Mouse (Mus musculus): ENCODE measurements around the gene Fam69a. TPM values are rescaled to one million over a fixed set of nuclear protein-coding genes. Genes with fewer than 3 reads are reported as not detected.
"Not testable (repeated sequence)": the region's sequence is repeated elsewhere in the genome, so short reads cannot be mapped to it uniquely, and the experiment has no call there.

The Fam69a gene
- total and polyA plus RNA-seq, 2 experiments from 2014 or later = 28.8 to 79.5 TPM

GRCm38 (mm10) chr5:107939701-107940100 is 47.2 kb downstream of the Fam69a start:
- TF ChIP-seq CTCF (IDR thresholded peaks at IDR 0.05; ENCODE audit: low read depth) = no peak
- 83% methylated on average over 3 of the region's 3 CpGs for WGBS
- no peak overlapping the region for H3K27ac ChIP-seq
- no peak for DNase-seq (ENCODE audit: low spot score)
- no peak overlapping the region for H3K4me2 ChIP-seq (ENCODE audit: low read depth, low read length)
- H3K27me3 ChIP-seq (ENCODE audit: insufficient read depth, low read length) = no peaks in the 10 kb centered on the region
- ATAC-seq = no peak
- no peak overlapping the region for H3K4me3 ChIP-seq (ENCODE audit: low read length)
- no peak overlapping the region for H3K9ac ChIP-seq (replicated peaks; ENCODE audit: low read length)
- no peaks in the 10 kb centered on the region for H3K9me3 ChIP-seq (ENCODE audit: low read length)
- H3K4me1 ChIP-seq (ENCODE audit: insufficient read depth, low read length) = no peaks in the 10 kb centered on the region
- no peaks in the 10 kb centered on the region for H3K36me3 ChIP-seq (ENCODE audit: insufficient read depth, low read length)

GRCm38 (mm10) chr5:107938886-107939285 is 48.0 kb downstream of the Fam69a start:
- Histone ChIP-seq H3K27ac (no peak overlapping the region), H3K36me3 (ENCODE audit: insufficient read depth, low read length) (no peaks in the 10 kb centered on the region), H3K4me2 (ENCODE audit: low read depth, low read length) (no peak overlapping the region), H3K4me1 (ENCODE audit: insufficient read depth, low read length) (no peaks in the 10 kb centered on the region), H3K9me3 (ENCODE audit: low read length) (no peaks in the 10 kb centered on the region), H3K27me3 (ENCODE audit: insufficient read depth, low read length) (no peaks in the 10 kb centered on the region), H3K9ac (replicated peaks; ENCODE audit: low read length) (no peak overlapping the region), H3K4me3 (ENCODE audit: low read length) (no peak overlapping the region)
- no peak for ATAC-seq
- no peak for TF ChIP-seq CTCF (IDR thresholded peaks at IDR 0.05; ENCODE audit: low read depth)
- no peak for DNase-seq (ENCODE audit: low spot score)
- WGBS = 96% methylated on average over 2 of the region's 2 CpGs

- not testable (repeated sequence) for H3K27ac ChIP-seq; H3K4me1 ChIP-seq (ENCODE audit: insufficient read depth, low read length); DNase-seq (ENCODE audit: low spot score); H3K9ac ChIP-seq (replicated peaks; ENCODE audit: low read length); H3K27me3 ChIP-seq (ENCODE audit: insufficient read depth, low read length); H3K36me3 ChIP-seq (ENCODE audit: insufficient read depth, low read length); H3K9me3 ChIP-seq (ENCODE audit: low read length); ATAC-seq; H3K4me2 ChIP-seq (ENCODE audit: low read depth, low read length); H3K4me3 ChIP-seq (ENCODE audit: low read length)
- WGBS = 55% methylated on average over 1 of the region's 1 CpGs
Observed at GRCm38 (mm10) chr5:107938483-107938882, 48.4 kb downstream of the Fam69a start.

GRCm38 (mm10) chr5:107936625-107937389 is 50.1 kb downstream of the Fam69a start:
- H3K36me3 ChIP-seq (ENCODE audit: insufficient read depth, low read length) = no peaks in the 10 kb centered on the region
- no peak for TF ChIP-seq CTCF (IDR thresholded peaks at IDR 0.05; ENCODE audit: low read depth)
- H3K4me2 ChIP-seq (ENCODE audit: low read depth, low read length) = no peak overlapping the region
- no peak overlapping the region for H3K9ac ChIP-seq (replicated peaks; ENCODE audit: low read length)
- no peaks in the 10 kb centered on the region for H3K4me1 ChIP-seq (ENCODE audit: insufficient read depth, low read length)
- ATAC-seq (no peak), DNase-seq (ENCODE audit: low spot score) (no peak)
- no peaks in the 10 kb centered on the region for H3K9me3 ChIP-seq (ENCODE audit: low read length)
- H3K4me3 ChIP-seq (ENCODE audit: low read length) = no peak overlapping the region
- H3K27me3 ChIP-seq (ENCODE audit: insufficient read depth, low read length) = no peaks in the 10 kb centered on the region
- 93% methylated on average over 10 of the region's 10 CpGs for WGBS
- H3K27ac ChIP-seq = no peak overlapping the region

- H3K4me1 ChIP-seq (ENCODE audit: insufficient read depth, low read length) = no peaks in the 10 kb centered on the region
- WGBS = 89% methylated on average over 10 of the region's 10 CpGs
- H3K27ac ChIP-seq = no peak overlapping the region
- no peaks in the 10 kb centered on the region for H3K36me3 ChIP-seq (ENCODE audit: insufficient read depth, low read length)
- no peak overlapping the region for H3K4me3 ChIP-seq (ENCODE audit: low read length)
- no peaks in the 10 kb centered on the region for H3K27me3 ChIP-seq (ENCODE audit: insufficient read depth, low read length)
- DNase-seq (ENCODE audit: low spot score) = no peak
- no peak for TF ChIP-seq CTCF (IDR thresholded peaks at IDR 0.05; ENCODE audit: low read depth)
- no peak for ATAC-seq
- H3K9me3 ChIP-seq (ENCODE audit: low read length) = no peaks in the 10 kb centered on the region
- H3K9ac ChIP-seq (replicated peaks; ENCODE audit: low read length) = no peak overlapping the region
- H3K4me2 ChIP-seq (ENCODE audit: low read depth, low read length) = no peak overlapping the region
Observed at GRCm38 (mm10) chr5:107934770-107935543, 51.9 kb downstream of the Fam69a start.

GRCm38 (mm10) chr5:107933202-107933974 is 53.5 kb downstream of the Fam69a start:
- Histone ChIP-seq H3K9me3 (ENCODE audit: low read length) (no peaks in the 10 kb centered on the region), H3K4me3 (ENCODE audit: low read length) (no peak overlapping the region), H3K9ac (replicated peaks; ENCODE audit: low read length) (no peak overlapping the region), H3K36me3 (ENCODE audit: insufficient read depth, low read length) (no peaks in the 10 kb centered on the region), H3K27ac (no peak overlapping the region), H3K27me3 (ENCODE audit: insufficient read depth, low read length) (no peaks in the 10 kb centered on the region), H3K4me1 (ENCODE audit: insufficient read depth, low read length) (no peaks in the 10 kb centered on the region), H3K4me2 (ENCODE audit: low read depth, low read length) (no peak overlapping the region)
- WGBS = 80% methylated on average over 4 of the region's 4 CpGs
- TF ChIP-seq CTCF (IDR thresholded peaks at IDR 0.05; ENCODE audit: low read depth) = no peak
- ATAC-seq = no peak
- DNase-seq (ENCODE audit: low spot score) = no peak

Data from hindbrain, postnatal 0 days (tissue).